Mouse (Mus musculus): ENCODE data around the gene Greb1. TPM values are rescaled to one million over a fixed set of nuclear protein-coding genes. Genes with fewer than 3 reads are reported as not detected.

The Greb1 gene
- 0.80 and 1.0 TPM in 2 replicates for polyA plus RNA-seq (2015; fragmentation: Nextera tagmentation; extraction: Ambion mirVana)

DNA sequence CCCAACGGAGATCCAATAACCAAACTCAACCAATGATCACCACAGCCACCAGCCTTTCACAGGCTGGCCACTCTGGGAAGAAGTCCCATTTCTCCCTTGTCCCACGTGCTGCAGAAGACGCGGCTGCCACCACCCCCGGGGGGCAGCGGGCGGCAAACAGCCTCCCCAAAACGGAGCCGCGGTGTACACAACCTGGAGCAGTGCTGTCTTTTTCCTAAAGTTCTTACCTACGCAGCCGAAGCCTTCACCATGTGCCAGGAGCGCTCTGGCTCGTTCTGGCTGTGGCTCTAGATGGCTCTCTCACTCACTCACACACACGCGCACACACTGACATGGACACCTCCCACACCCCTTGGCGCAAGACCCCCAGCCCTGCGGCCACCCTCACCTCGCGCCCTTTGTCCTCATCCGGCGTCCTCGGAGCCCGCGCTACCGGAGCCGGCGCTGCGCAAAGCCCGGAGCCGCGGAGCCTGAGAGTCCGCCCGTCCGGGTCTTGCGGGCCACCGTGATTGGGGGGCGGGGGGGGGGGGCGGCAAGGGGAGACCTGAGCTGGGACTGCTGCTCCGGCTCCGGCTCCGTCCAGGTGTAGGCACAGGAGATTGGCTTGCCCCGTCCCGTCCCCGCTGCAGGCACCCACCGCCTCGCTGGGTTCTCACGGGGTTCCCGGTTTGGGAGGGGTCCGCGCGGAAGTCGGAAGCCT, at the start of gene Greb1:
Gene Greb1 (minus strand): TSS at position 628 of the 700 bp plus-strand sequence.
- Histone ChIP-seq H3K9me3 (replicated peaks; ENCODE audit: control insufficient read depth, low read length) (no peaks in the 10 kb centered on the region), H3K36me3 (ENCODE audit: control insufficient read depth, insufficient read depth, low read length) (no peaks in the 10 kb centered on the region), H3K4me1 (ENCODE audit: control insufficient read depth, insufficient read depth, low read length) (0 out of 2 replicates have a peak, but pooled peaks cover 5% of the 10 kb centered on the region), H3K4me3 (replicated peaks; ENCODE audit: low read length) (peak within 1 kb of the TSS; percentile 61), H3K9ac (ENCODE audit: low read length) (peak within 1 kb of the TSS; percentile 72), H3K4me2 (ENCODE audit: low read depth, low read length) (peak within 1 kb of the TSS; percentile 100), H3K27me3 (ENCODE audit: control insufficient read depth, insufficient read depth, low read length) (no peaks in the 10 kb centered on the region), H3K27ac (ENCODE audit: low read length) (no peak within 1 kb of the TSS)
- ATAC-seq (ENCODE audit: insufficient read depth, low FRiP score) = peak; percentile 78
- WGBS = under 1% methylated on average over 53 of the region's 53 CpGs

- no peaks in the 10 kb centered on the region for H3K9me3 ChIP-seq (replicated peaks; ENCODE audit: control insufficient read depth, low read length)
- ATAC-seq (ENCODE audit: insufficient read depth, low FRiP score) = no peak
- no peak overlapping the region for H3K27ac ChIP-seq (ENCODE audit: low read length)
- no peak overlapping the region for H3K4me3 ChIP-seq (replicated peaks; ENCODE audit: low read length)
- no peaks in the 10 kb centered on the region for H3K27me3 ChIP-seq (ENCODE audit: control insufficient read depth, insufficient read depth, low read length)
- 33% methylated on average over 2 of the region's 2 CpGs for WGBS
- H3K9ac ChIP-seq (ENCODE audit: low read length) = no peak overlapping the region
- H3K36me3 ChIP-seq (ENCODE audit: control insufficient read depth, insufficient read depth, low read length) = no peaks in the 10 kb centered on the region
- H3K4me2 ChIP-seq (ENCODE audit: low read depth, low read length) = no peak overlapping the region
- H3K4me1 ChIP-seq (ENCODE audit: control insufficient read depth, insufficient read depth, low read length) = peaks cover 14% of the 10 kb centered on the region; the same call in 1 of the 2 replicates
Observed at GRCm38 (mm10) chr12:16849821-16850220, 49.1 kb upstream of the Greb1 start.

DNA sequence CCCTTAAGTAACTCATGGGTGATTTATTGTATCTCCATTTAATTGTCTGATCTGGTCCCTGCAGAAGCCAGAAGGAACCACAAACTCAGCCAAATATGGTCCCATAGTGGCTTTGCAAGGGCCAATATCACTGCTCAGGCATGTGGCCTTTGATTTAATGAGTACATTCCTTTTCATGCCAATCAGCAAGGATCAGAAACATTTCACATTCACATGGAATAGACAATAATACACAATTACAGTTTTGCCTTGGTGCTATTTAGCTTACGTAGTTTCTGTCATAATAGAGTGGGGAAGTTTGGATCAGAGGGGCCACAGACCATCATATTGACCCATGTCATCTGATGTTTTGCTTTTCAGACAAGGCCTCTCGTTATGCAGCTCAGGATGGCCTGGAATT, 47.8 kb upstream of the Greb1 start:
- no peak for ATAC-seq (ENCODE audit: insufficient read depth, low FRiP score)
- H3K4me3 ChIP-seq (replicated peaks; ENCODE audit: low read length) = no peak overlapping the region
- no peaks in the 10 kb centered on the region for H3K9me3 ChIP-seq (replicated peaks; ENCODE audit: control insufficient read depth, low read length)
- H3K27ac ChIP-seq (ENCODE audit: low read length) = no peak overlapping the region
- H3K4me2 ChIP-seq (ENCODE audit: low read depth, low read length) = no peak overlapping the region
- H3K9ac ChIP-seq (ENCODE audit: low read length) = no peak overlapping the region
- WGBS = 74% methylated on average over 2 of the region's 2 CpGs
- no peaks in the 10 kb centered on the region for H3K36me3 ChIP-seq (ENCODE audit: control insufficient read depth, insufficient read depth, low read length)
- no peaks in the 10 kb centered on the region for H3K27me3 ChIP-seq (ENCODE audit: control insufficient read depth, insufficient read depth, low read length)
- peaks cover 11% of the 10 kb centered on the region; the same call in 1 of the 2 replicates for H3K4me1 ChIP-seq (ENCODE audit: control insufficient read depth, insufficient read depth, low read length)

- Histone ChIP-seq H3K9me3 (replicated peaks; ENCODE audit: control insufficient read depth, low read length) (no peaks in the 10 kb centered on the region), H3K9ac (ENCODE audit: low read length) (no peak overlapping the region), H3K27me3 (ENCODE audit: control insufficient read depth, insufficient read depth, low read length) (no peaks in the 10 kb centered on the region), H3K36me3 (ENCODE audit: control insufficient read depth, insufficient read depth, low read length) (no peaks in the 10 kb centered on the region), H3K4me3 (replicated peaks; ENCODE audit: low read length) (no peak overlapping the region), H3K4me2 (ENCODE audit: low read depth, low read length) (no peak overlapping the region), H3K4me1 (ENCODE audit: control insufficient read depth, insufficient read depth, low read length) (peaks cover 8% of the 10 kb centered on the region; the same call in 1 of the 2 replicates), H3K27ac (ENCODE audit: low read length) (no peak overlapping the region)
- no peak for ATAC-seq (ENCODE audit: insufficient read depth, low FRiP score)
- 88% methylated on average over 4 of the region's 4 CpGs for WGBS
Observed at GRCm38 (mm10) chr12:16847204-16847792, 46.6 kb upstream of the Greb1 start.

GRCm38 (mm10) chr12:16844623-16845592, 44.2 kb upstream of the Greb1 start:
- Histone ChIP-seq H3K36me3 (ENCODE audit: control insufficient read depth, insufficient read depth, low read length) (no peaks in the 10 kb centered on the region), H3K27ac (ENCODE audit: low read length) (peak overlapping the region; percentile 62), H3K4me2 (ENCODE audit: low read depth, low read length) (no peak overlapping the region), H3K9ac (ENCODE audit: low read length) (no peak overlapping the region), H3K4me1 (ENCODE audit: control insufficient read depth, insufficient read depth, low read length) (peaks cover 7% of the 10 kb centered on the region), H3K27me3 (ENCODE audit: control insufficient read depth, insufficient read depth, low read length) (no peaks in the 10 kb centered on the region), H3K4me3 (replicated peaks; ENCODE audit: low read length) (no peak overlapping the region), H3K9me3 (replicated peaks; ENCODE audit: control insufficient read depth, low read length) (no peaks in the 10 kb centered on the region)
- WGBS = 46% methylated on average over 14 of the region's 14 CpGs
- peak; percentile 22; the same call in 1 of the 2 replicates for ATAC-seq (ENCODE audit: insufficient read depth, low FRiP score)

DNA sequence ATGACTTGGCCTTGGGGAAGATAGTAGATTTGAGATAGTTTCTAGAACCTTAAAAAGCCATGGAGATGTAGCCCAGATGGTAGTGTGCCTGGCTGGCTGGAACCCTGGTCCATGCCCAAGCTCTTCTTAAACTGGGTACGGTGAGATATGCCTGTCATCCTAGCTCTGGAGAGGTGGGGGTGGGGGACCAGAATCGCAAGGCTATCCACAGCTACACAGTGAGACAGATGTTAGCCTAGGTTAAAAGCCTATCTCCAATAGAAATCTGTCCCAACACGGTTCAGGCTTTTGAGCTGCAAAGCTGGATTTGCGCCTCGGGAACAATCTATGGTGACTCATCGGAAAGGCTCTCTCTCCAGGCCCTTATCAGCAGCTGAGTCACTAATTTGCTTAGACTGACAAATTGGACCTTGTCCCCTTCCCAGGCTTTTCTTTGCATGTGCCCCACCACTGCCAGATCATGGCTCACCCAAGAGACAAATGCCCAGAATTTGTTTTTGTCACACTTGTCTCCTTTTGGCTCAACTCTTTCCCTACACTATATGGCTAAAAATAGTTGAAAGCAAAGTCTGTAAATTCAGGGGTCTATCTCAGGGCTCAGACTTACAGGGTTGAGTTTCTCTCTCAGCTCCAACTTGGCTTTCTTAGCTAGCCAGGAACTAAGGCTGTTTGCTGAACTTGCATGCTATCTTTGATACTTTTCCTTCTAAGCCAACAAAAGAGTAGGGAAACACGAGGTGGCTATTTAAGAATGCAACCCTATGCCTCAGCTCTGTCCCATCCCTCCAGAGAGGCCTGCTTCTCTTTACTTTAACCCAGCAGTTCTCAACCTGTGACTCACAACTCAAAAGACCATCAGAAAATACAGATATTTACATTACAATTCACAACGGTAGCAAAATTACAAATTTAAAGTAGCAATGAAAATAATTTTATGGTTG, 40.4 kb upstream of the Greb1 start:
- Histone ChIP-seq H3K27ac (ENCODE audit: low read length) (peak overlapping the region; percentile 79), H3K4me1 (ENCODE audit: control insufficient read depth, insufficient read depth, low read length) (peaks cover 11% of the 10 kb centered on the region), H3K9me3 (replicated peaks; ENCODE audit: control insufficient read depth, low read length) (no peaks in the 10 kb centered on the region; the same call in 1 of the 2 replicates), H3K4me2 (ENCODE audit: low read depth, low read length) (no peak overlapping the region), H3K36me3 (ENCODE audit: control insufficient read depth, insufficient read depth, low read length) (no peaks in the 10 kb centered on the region), H3K9ac (ENCODE audit: low read length) (no peak overlapping the region), H3K27me3 (ENCODE audit: control insufficient read depth, insufficient read depth, low read length) (no peaks in the 10 kb centered on the region), H3K4me3 (replicated peaks; ENCODE audit: low read length) (no peak overlapping the region)
- ATAC-seq (ENCODE audit: insufficient read depth, low FRiP score) = peak; percentile 88
- 53% methylated on average over 8 of the region's 8 CpGs for WGBS

GRCm38 (mm10) chr12:16837766-16838165, 37.1 kb upstream of the Greb1 start:
- Histone ChIP-seq H3K4me3 (replicated peaks; ENCODE audit: low read length) (no peak overlapping the region), H3K4me2 (ENCODE audit: low read depth, low read length) (no peak overlapping the region), H3K27ac (ENCODE audit: low read length) (no peak overlapping the region), H3K4me1 (ENCODE audit: control insufficient read depth, insufficient read depth, low read length) (peaks cover 14% of the 10 kb centered on the region), H3K27me3 (ENCODE audit: control insufficient read depth, insufficient read depth, low read length) (no peaks in the 10 kb centered on the region), H3K9me3 (replicated peaks; ENCODE audit: control insufficient read depth, low read length) (no peaks in the 10 kb centered on the region; the same call in 1 of the 2 replicates), H3K36me3 (ENCODE audit: control insufficient read depth, insufficient read depth, low read length) (no peaks in the 10 kb centered on the region), H3K9ac (ENCODE audit: low read length) (no peak overlapping the region)
- 92% methylated on average over 4 of the region's 4 CpGs for WGBS
- no peak for ATAC-seq (ENCODE audit: insufficient read depth, low FRiP score)

- Histone ChIP-seq H3K27ac (ENCODE audit: low read length) (no peak overlapping the region), H3K27me3 (ENCODE audit: control insufficient read depth, insufficient read depth, low read length) (no peaks in the 10 kb centered on the region), H3K4me1 (ENCODE audit: control insufficient read depth, insufficient read depth, low read length) (peaks cover 12% of the 10 kb centered on the region), H3K9ac (ENCODE audit: low read length) (no peak overlapping the region), H3K9me3 (replicated peaks; ENCODE audit: control insufficient read depth, low read length) (no peaks in the 10 kb centered on the region; the same call in 1 of the 2 replicates), H3K4me2 (ENCODE audit: low read depth, low read length) (no peak overlapping the region), H3K4me3 (replicated peaks; ENCODE audit: low read length) (no peak overlapping the region), H3K36me3 (ENCODE audit: control insufficient read depth, insufficient read depth, low read length) (no peaks in the 10 kb centered on the region)
- WGBS = 36% methylated on average over 9 of the region's 9 CpGs
- no peak for ATAC-seq (ENCODE audit: insufficient read depth, low FRiP score)
Observed at GRCm38 (mm10) chr12:16836188-16836587, 35.5 kb upstream of the Greb1 start.

Data from stomach, embryonic 16.5 days (tissue).